Mouse (Mus musculus) liver, postnatal 0 days (tissue): ENCODE measurements at regions not wholly inside any gene's neighbourhood (a gene's known extent, or its start where the extent isn't known, plus 50 kb on each side); places are given as distances from the start of the nearest gene placed in this dataset.
A peak's percentile ranks its signal among the peaks of the same experiment; 100 is the strongest.

ENCODE experiments used
- ATAC-seq: fragments of 200-750 bp; cut with Nextera tagmentation; 2 replicates; pipeline ENCODE4 v1.8.0; 2017; ENCODE audit warnings: mild to moderate bottlenecking, moderate library complexity
- DNase-seq: peaks from one replicate; pipeline ENCODE4 v3.0.0-alpha.2; 2016
- H3K27ac ChIP-seq: fragments of 300-500 bp; sonication (generic); 2 replicates; pipeline ENCODE4 v1.5.1; 2014; ENCODE audit warnings: antibody characterized with exemption, moderate library complexity, mild to moderate bottlenecking, low read depth
- H3K27me3 ChIP-seq: fragments of 300-500 bp; sonication (generic); 2 replicates; pipeline ENCODE4 v1.6.1; 2014; ENCODE audit warnings: low read length, control low read depth, mixed read lengths; ENCODE audit not compliant: insufficient read depth
- H3K36me3 ChIP-seq: fragments of 300-500 bp; sonication (generic); replicated peaks from 2 replicates; pipeline ENCODE4 v1.6.1; 2014; ENCODE audit warnings: mild to moderate bottlenecking, control low read depth, low read length, moderate library complexity, mixed read lengths; ENCODE audit not compliant: insufficient read depth
- H3K4me1 ChIP-seq: fragments of 300-500 bp; sonication (generic); 2 replicates; pipeline ENCODE4 v1.6.1; 2014; ENCODE audit warnings: antibody characterized with exemption, mild to moderate bottlenecking, control low read depth; ENCODE audit not compliant: insufficient read depth
- H3K4me2 ChIP-seq: fragments of 300-500 bp; sonication (generic); 2 replicates; pipeline ENCODE4 v1.6.1; 2014; ENCODE audit warnings: low read depth, mild to moderate bottlenecking, low read length, moderate library complexity, mixed read lengths
- H3K4me3 ChIP-seq: fragments of 300-500 bp; sonication (generic); 2 replicates; pipeline ENCODE4 v1.5.1; 2014; ENCODE audit warnings: low read depth, low read length
- H3K9ac ChIP-seq: fragments of 300-500 bp; sonication (generic); replicated peaks from 2 replicates; pipeline ENCODE4 v1.6.1; 2014; ENCODE audit warnings: mild to moderate bottlenecking, moderate library complexity
- H3K9me3 ChIP-seq: fragments of 300-500 bp; sonication (generic); 2 replicates; pipeline ENCODE4 v1.6.1; 2016; ENCODE audit warnings: mild to moderate bottlenecking, control low read depth, low read length, mixed read lengths
- CTCF ChIP-seq: sonication (generic); IDR thresholded peaks from 2 replicates; pipeline ENCODE4 v1.5.1; 2016; ENCODE audit warnings: antibody characterized with exemption, low read depth
- EP300 ChIP-seq: IDR thresholded peaks from 2 replicates; pipeline ENCODE4 v1.6.1; 2016; ENCODE audit warnings: antibody characterized with exemption, low read depth, mild to moderate bottlenecking
- WGBS: fragments of 180-500 bp; shearing (Covaris S2); extraction: QIAGEN DNeasy Blood & Tissue Kit; methylation state at CpG from one replicate; pipeline ENCODE4 v1.1.7; 2014; ENCODE audit not compliant: insufficient replicate concordance; 5-methylcytosine and 5-hydroxymethylcytosine counted together

- no peak for ATAC-seq
- H3K4me2 ChIP-seq: no peak overlapping the region
- no peaks in the 10 kb centered on the region for H3K4me1 ChIP-seq
- no peak overlapping the region for H3K27ac ChIP-seq
- no peak overlapping the region for H3K9ac ChIP-seq
- 44% methylated on average over 2 of the region's 2 CpGs for WGBS
- TF ChIP-seq EP300 (no peak), CTCF (no peak)
- no peaks in the 10 kb centered on the region for H3K27me3 ChIP-seq
- H3K36me3 ChIP-seq: no peaks in the 10 kb centered on the region
- H3K4me3 ChIP-seq: no peak overlapping the region
- no peak for DNase-seq
- H3K9me3 ChIP-seq: no peaks in the 10 kb centered on the region
These were observed 525.6 kb upstream of the Man1a start for GRCm38 (mm10) chr10:54601993-54602392.

DNA sequence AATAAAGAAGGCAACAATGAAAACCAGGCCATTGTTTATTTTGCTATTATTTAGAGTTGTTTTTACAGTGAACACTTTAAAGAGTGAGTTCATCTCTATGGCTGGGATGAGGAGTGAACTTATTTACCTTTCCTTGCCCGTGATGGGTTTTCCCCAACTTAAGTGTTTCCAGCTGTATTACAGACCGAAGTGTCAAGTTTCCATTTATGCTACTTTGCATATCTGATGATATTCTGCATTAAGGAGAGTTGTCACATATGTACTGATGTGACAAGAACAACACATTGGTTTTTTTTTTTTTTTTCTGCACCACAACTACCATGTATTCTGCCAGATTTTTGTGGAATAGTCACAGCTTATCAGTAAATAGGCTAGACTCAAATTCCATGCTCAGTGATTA is 518.7 kb upstream of the Man1a start:
- H3K9me3 ChIP-seq: no peaks in the 10 kb centered on the region
- no peak overlapping the region for H3K9ac ChIP-seq
- H3K4me3 ChIP-seq: no peak overlapping the region
- H3K4me1 ChIP-seq: no peaks in the 10 kb centered on the region
- no peak for DNase-seq
- no peak for ATAC-seq
- H3K27ac ChIP-seq: no peak overlapping the region
- H3K27me3 ChIP-seq: no peaks in the 10 kb centered on the region
- WGBS: 63% methylated on average over 2 of the region's 2 CpGs
- no peak overlapping the region for H3K4me2 ChIP-seq
- H3K36me3 ChIP-seq: no peaks in the 10 kb centered on the region
- TF ChIP-seq EP300 (no peak), CTCF (no peak)

DNA sequence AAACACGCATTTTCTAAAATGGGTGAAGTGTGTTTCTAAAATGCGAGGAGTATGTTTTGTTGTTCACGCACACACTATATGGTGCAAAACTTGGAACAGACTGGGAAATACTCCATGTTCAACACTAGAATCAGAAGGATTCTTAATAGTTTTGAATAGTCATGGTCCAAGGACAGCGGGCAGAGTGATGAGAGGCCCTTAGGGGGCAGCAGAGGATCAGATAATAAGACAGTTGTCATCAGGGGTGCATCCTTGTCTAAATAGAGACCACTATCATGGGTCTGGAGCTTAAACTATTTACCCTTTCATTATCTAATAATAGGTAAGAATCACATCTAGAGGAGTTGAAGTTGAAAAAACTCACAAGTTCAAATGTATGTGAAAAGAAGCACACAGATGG is 482.2 kb upstream of the Man1a start:
- no peak for DNase-seq
- no peak overlapping the region for H3K4me2 ChIP-seq
- H3K36me3 ChIP-seq: no peaks in the 10 kb centered on the region
- ATAC-seq: no peak
- TF ChIP-seq CTCF: peak; percentile 29
- no peak for TF ChIP-seq EP300
- H3K27me3 ChIP-seq: no peaks in the 10 kb centered on the region
- no peak overlapping the region for H3K9ac ChIP-seq
- H3K9me3 ChIP-seq: no peaks in the 10 kb centered on the region
- 65% methylated on average over 4 of the region's 4 CpGs for WGBS
- H3K27ac ChIP-seq: no peak overlapping the region
- H3K4me3 ChIP-seq: no peak overlapping the region
- no peaks in the 10 kb centered on the region for H3K4me1 ChIP-seq

DNA sequence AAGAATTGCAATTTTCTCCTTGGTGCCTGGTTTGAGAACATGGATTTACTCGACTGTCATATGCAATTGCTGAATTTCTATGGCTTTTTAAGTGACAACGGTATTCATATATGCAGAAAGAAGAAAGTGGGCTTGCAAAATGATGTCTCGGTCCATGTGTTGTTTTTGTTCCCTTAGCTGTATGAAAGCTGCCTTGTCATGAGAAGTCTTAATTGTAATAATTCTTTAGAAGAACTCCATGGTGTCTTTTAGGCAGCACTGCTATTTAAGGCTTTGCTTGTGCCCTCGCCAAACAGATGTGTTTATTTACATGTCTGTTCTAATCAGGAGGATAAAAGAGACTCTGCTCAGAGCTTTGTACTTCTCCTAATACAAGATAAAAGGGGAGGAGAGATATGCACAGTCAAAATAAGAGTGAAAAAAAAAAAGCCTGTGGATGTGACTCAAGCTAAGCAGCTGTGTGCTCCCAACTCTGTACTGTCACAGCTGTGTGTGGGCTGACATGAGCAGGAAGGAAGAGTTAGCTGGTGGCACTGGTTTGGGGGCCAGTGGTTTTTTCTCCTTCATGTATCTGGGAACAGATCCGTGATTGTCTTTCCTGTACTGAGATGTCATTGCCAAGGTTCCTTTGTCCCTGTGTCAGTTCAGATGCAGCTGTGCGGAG is 475.5 kb upstream of the Man1a start:
- no peak for DNase-seq
- H3K27me3 ChIP-seq: no peaks in the 10 kb centered on the region
- H3K4me1 ChIP-seq: no peaks in the 10 kb centered on the region
- TF ChIP-seq CTCF (no peak), EP300 (no peak)
- H3K4me2 ChIP-seq: no peak overlapping the region
- H3K36me3 ChIP-seq: no peaks in the 10 kb centered on the region
- 63% methylated on average over 6 of the region's 6 CpGs for WGBS
- no peak for ATAC-seq
- H3K4me3 ChIP-seq: no peak overlapping the region
- no peaks in the 10 kb centered on the region for H3K9me3 ChIP-seq
- no peak overlapping the region for H3K27ac ChIP-seq
- no peak overlapping the region for H3K9ac ChIP-seq

DNA sequence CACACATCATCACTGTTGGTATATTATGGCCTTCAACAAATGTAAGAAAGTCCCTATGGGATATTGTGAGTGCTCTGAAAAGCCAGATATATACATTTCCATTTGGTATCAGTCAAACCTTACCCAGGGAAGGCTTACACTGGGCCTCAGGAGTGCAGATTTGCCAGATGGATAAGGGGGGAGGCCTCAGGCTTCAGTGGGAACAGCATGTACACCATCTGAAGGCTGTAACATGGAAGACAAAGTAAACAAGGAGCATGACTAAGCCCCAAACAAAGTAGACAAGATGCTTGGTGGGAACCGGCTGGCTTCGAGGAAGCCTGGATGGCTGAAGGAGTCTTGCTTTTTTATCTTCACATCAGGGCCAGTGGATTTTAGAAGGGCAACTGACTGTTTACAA is 474.3 kb upstream of the Man1a start:
- no peaks in the 10 kb centered on the region for H3K9me3 ChIP-seq
- no peak overlapping the region for H3K9ac ChIP-seq
- ATAC-seq (no peak), DNase-seq (no peak)
- no peak overlapping the region for H3K4me2 ChIP-seq
- no peaks in the 10 kb centered on the region for H3K27me3 ChIP-seq
- H3K4me3 ChIP-seq: no peak overlapping the region
- 87% methylated on average over 2 of the region's 2 CpGs for WGBS
- no peak for TF ChIP-seq EP300
- TF ChIP-seq CTCF: no peak
- H3K27ac ChIP-seq: no peak overlapping the region
- no peaks in the 10 kb centered on the region for H3K36me3 ChIP-seq
- H3K4me1 ChIP-seq: no peaks in the 10 kb centered on the region

GRCm38 (mm10) chr10:54548977-54549376 is 472.6 kb upstream of the Man1a start:
- no peak overlapping the region for H3K4me3 ChIP-seq
- H3K9me3 ChIP-seq: no peaks in the 10 kb centered on the region
- H3K27ac ChIP-seq: no peak overlapping the region
- DNase-seq: no peak
- 70% methylated on average over 2 of the region's 2 CpGs for WGBS
- H3K4me2 ChIP-seq: no peak overlapping the region
- no peaks in the 10 kb centered on the region for H3K36me3 ChIP-seq
- TF ChIP-seq CTCF (no peak), EP300 (no peak)
- H3K4me1 ChIP-seq: no peaks in the 10 kb centered on the region
- ATAC-seq: no peak
- no peak overlapping the region for H3K9ac ChIP-seq
- no peaks in the 10 kb centered on the region for H3K27me3 ChIP-seq

- H3K4me1 ChIP-seq: no peaks in the 10 kb centered on the region
- H3K36me3 ChIP-seq: no peaks in the 10 kb centered on the region
- H3K4me3 ChIP-seq: no peak overlapping the region
- ATAC-seq: no peak
- TF ChIP-seq CTCF: no peak
- TF ChIP-seq EP300: no peak
- no peak for DNase-seq
- 78% methylated on average over 1 of the region's 1 CpGs for WGBS
- no peaks in the 10 kb centered on the region for H3K9me3 ChIP-seq
- H3K4me2 ChIP-seq: no peak overlapping the region
- H3K27ac ChIP-seq: no peak overlapping the region
- no peaks in the 10 kb centered on the region for H3K27me3 ChIP-seq
- no peak overlapping the region for H3K9ac ChIP-seq
These were observed 472.1 kb upstream of the Man1a start for GRCm38 (mm10) chr10:54548526-54548925.
